Mouse (Mus musculus) MEL (cell line): ENCODE data around the gene Ube2e1.

Experiments used
- BHLHE40 ChIP-seq: IDR thresholded peaks from 2 replicates; pipeline ENCODE4 v1.6.1; 2012; ENCODE audit warnings: low read depth, mild to moderate bottlenecking, inconsistent platforms, low read length, improper control_type of control experiment, borderline replicate concordance
- CTCF ChIP-seq, 3 experiments: IDR thresholded peaks in 2 of 3; conservative IDR thresholded peaks in 1 of 3; 2 replicates each; pipeline ENCODE4 v1.5.1; 2011 to 2012; ENCODE audit warnings: low read length in 3 of 3, low read depth in 2 of 3, mild to moderate bottlenecking in 2 of 3, improper control_type of control experiment in 1 of 3, inconsistent platforms in 1 of 3, mixed read lengths in 1 of 3, moderate library complexity in 1 of 3; ENCODE audit not compliant: control insufficient read depth in 1 of 3, insufficient read depth in 1 of 3, poor library complexity in 1 of 3, severe bottlenecking in 1 of 3
- MEF2A ChIP-seq: IDR thresholded peaks from 2 replicates; pipeline ENCODE4 v1.6.1; 2014; ENCODE audit warnings: low read depth, mild to moderate bottlenecking, inconsistent platforms, low read length, improper control_type of control experiment; ENCODE audit not compliant: poor library complexity, insufficient replicate concordance, severe bottlenecking; ENCODE audit errors: extremely low read depth
- MXI1 ChIP-seq: IDR thresholded peaks from 2 replicates; pipeline ENCODE4 v1.6.1; 2011; ENCODE audit warnings: mild to moderate bottlenecking, low read depth, low read length, improper control_type of control experiment
- MYC ChIP-seq: IDR thresholded peaks from 2 replicates; pipeline ENCODE4 v1.6.1; 2011; ENCODE audit warnings: low read depth, mild to moderate bottlenecking, low read length, improper control_type of control experiment, moderate library complexity

DNA sequence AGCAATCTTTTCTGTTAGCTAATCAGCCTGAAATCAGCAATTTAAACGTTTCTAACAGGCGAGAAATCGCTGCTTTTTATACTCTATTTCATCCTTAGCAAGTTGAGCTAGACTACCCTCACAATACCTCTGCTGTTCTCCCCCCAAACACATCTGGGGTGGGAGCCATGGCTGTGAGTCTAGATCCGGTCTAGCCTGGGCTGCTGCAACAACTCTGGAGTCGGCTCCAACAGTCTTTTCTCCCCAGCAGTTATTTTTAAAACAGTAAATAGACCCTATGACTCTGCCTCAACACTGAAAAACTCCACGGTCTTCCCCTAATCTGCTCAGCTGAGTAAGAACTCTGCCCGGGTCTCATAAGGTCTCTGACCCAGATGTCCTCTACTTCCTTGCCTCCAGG, 91.5 kb downstream of the Ube2e1 start:
- TF ChIP-seq CTCF (IDR thresholded peaks at IDR 0.05 in 2 of 3, conservative IDR thresholded peaks at IDR 0.05 in 1 of 3; ENCODE audit: control insufficient read depth in 1 of 3, insufficient read depth in 1 of 3, low read depth in 2 of 3, low read length in 3 of 3, poor library complexity in 1 of 3, severe bottlenecking in 1 of 3), result no peak
- TF ChIP-seq MYC, result no peak
- no peak for TF ChIP-seq BHLHE40
- TF ChIP-seq MXI1, result no peak
- TF ChIP-seq MEF2A, result no peak
